Mouse (Mus musculus): Measurements from ENCODE around the gene N4bp3.
"Not testable (repeated sequence)": the region's sequence is repeated elsewhere in the genome, so short reads cannot be mapped to it uniquely, and the experiment has no call there.

N4bp3 gene

DNA sequence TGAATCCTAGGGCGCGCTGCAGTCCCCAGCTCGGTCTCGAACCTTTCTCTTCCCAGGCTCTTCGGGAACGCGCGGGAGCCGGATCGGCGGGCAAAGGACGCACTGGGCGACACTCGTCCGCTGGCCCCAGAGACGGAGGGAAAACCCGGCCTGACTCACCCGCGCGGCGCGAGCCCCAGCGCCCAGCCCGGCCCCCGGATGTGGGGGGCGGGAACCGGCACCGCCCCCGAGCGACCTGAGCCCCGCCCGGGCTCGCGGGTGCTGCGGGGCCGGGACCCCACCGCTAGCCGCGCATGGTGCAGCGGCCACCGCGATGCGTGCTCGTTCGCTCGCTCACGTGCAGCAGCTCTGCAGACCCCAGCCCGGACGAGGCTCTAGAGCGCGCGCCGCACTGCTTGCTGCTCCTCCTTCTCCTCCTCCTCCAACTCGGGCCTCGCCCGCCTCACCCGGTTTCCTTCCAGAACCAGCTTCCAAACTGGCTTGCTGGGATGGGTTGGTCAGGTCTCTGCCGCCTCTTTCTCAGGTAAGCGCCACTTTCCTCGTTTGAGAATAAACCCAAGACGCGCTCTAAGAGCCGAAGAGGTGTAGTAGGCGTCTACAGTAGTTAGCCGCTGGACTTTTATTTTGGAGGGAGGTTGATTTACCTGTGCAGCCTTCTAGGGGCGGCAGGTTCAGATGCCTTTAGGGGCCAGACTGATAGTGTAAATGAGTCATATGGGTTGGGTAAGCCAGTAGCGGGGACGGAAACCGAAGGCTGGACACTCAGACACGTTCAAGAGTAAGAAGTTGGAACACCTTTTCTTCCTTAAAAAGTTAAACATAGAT, at the start of gene N4bp3, which contains the start of gene D930048N14Rik:
N4bp3 (minus strand) TSS at position 152 of the 825 bp plus-strand sequence.
D930048N14Rik (plus strand) TSS at position 264 of the 825 bp plus-strand sequence.
- DNase-seq (ENCODE audit: low read depth, low spot score) = no peak

DNA sequence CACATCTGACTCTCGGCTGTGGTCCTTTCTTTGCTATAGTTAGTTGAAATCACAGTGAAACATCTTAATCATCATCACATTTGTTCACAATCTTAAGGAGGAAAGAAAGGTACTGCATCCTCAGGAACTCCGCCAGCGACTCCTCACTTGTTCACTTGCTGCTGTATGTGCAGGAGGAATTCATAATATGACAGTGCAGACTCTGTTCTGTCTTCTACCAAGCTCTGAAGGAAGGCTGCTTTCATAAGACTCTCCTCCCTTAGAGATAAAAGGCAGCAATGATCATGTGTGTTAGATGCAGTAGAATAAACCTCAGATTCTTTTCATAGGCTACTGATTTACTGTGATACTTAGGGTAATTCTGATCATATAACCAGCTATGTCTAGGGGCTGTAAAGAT, 44.3 kb upstream of the N4bp3 start:
- no peak for DNase-seq (ENCODE audit: low read depth, low spot score)

DNA sequence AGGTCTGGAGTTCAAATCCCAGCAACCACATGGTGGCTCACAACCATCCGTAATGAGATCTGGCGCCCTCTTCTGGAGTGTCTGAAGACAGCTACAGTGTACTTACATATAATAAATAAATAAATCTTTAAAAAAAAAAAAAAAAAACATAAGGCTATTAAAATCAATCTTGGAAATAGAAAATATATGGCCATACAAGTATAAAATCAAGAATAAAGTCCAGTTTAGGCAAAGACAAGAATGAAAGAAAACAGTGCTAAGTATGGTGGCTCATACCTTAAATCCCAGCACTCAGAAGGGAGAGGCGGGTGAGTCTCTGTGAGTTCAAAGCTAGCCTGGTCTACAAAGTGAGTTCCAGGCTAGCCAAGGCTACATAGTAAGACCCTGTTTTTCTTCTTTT, 40.0 kb upstream of the N4bp3 start:
- not testable (repeated sequence) for DNase-seq (ENCODE audit: low read depth, low spot score)

DNA sequence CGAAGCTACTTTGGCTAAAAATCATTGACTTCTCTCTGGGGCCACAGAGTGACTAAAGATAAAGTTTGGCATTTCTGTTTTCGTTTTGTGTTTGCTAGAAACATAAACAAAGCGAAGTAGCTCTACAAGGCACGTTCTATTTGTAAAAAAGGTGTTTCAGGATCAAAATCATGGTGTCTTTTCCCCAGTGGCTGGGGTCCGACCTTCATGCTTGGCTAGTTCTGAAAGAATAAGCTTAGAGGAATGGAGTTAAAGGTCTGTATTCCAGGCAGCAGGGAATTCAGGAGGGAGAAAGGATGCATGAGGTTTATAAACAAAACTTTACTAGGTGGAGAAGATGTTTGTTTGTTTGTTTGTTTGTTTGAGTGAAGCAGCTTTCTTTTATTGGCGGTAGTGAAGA, 38.7 kb upstream of the N4bp3 start:
- DNase-seq (ENCODE audit: low read depth, low spot score) = no peak

DNA sequence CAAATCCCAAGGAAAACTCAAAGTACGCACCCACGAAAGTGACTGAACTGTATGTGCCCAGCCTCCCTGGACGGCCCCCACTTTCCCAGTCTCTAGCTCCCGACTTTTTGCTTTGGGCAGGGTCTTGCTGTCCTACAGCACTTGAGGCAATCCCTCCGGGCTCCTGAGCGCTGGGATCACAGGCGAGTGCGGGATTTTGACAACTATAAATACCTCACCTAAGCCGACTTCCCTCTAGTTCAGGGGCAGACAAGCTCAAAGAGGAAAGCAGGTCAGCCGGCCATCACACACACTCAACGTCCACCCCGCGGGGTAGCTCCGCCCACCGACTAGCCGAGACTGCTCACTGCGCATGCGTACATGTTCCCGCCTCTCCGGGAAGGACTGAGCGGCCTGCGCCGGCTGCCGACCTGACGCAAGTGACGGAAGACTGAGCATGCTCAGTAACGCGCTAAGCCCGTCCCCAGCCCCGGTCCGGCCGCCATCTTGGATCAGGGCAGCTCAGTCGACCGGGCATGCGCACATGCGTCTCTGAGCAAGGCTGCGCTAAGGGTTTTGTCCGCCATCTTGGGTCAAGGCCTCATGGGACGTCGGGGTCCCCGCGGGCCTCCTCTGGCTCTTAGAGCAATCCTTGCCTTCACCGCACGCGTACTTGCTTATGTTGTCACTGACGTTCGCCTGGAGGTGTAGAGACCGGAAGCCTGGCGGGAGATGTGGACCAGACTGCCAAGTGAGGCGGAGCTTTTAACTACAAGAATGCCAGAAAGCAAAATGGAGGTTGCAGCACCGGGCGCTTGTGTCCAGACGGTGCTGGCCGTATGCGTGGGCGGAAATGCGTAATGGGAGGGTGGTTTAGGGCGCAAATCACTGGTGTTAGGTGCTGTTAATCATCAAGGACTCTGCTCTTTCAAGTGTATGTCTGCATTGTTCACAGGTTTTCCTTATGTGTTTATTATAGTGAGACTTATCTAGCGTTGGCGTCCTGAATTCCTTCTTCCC, 38.0 kb upstream of the N4bp3 start, which contains the start of gene 0610009B22Rik:
0610009B22Rik (minus strand) TSS at position 545 of the 999 bp plus-strand sequence.
- peak; percentile 100 for DNase-seq (ENCODE audit: low read depth, low spot score)

DNA sequence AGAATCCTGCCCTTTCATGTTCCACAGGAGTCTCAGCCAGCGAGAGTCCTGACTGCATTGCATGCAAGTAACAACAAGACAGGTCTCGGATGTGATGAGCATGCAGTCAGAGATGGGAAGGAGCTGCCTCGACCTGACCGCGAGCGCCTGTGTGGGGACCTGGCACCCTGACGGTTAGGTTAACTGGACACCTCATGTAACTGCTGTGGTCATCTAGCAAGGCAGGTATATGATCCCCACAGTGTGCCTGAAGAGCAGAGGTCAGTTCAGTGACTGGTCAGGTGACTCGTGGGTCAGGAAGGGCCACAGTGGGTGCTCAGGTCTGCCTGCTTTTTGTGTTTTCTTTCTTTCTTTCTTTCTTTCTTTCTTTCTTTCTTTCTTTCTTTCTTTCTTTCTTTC, 31.3 kb upstream of the N4bp3 start:
- DNase-seq (ENCODE audit: low read depth, low spot score) = no peak

DNA sequence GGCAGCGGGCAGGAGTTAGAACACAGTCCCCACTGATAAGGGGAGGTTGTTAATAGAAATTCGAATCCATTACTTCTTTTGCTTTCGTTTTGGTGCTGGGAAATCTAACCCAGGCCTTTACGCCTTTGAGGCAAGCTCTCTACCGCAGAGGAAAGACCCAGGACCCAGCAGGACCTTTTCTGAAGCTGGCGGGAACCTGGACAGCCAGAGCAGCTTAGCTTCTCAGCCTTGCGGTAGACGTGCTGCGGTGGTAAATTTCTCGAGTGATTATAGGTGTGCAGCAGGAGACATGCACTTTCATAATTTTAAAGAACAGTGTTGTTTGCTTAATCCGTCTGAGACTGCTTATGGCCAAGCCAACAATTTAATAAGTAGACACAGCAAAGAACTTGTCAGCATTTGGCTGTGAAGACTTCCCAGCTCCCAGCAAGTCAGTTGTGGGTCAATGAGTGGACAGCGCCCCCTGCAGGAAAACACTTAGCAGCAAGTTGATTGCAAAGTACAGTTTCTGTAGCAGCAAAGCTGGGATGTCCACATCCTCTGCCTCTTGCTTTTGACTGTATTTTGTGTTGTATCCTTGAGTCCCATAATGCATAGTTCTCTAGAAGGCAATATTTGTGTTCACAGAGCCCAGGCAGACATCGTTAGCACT, 30.8 kb upstream of the N4bp3 start:
- peak; percentile 80 for DNase-seq (ENCODE audit: low read depth, low spot score)

DNA sequence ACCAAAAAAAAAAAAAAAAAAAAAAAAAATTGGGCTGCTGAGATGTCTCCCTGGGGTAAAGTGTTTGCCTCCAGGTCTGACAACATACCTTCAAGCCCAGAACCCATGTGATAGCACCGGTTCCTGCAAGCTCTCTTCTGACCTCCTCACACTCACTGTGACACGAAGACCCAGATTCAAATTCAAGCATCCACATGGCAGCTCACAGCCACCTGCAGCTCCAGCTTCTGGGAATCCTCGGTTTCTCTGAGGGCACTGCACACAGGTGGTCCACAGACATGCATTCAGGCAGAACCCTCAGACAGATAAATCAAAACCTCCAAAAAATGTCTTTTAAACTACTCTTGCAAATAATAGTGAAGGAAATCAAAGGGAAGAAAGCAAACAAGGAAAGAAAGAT, 28.8 kb upstream of the N4bp3 start:
- DNase-seq (ENCODE audit: low read depth, low spot score) = no peak

DNA sequence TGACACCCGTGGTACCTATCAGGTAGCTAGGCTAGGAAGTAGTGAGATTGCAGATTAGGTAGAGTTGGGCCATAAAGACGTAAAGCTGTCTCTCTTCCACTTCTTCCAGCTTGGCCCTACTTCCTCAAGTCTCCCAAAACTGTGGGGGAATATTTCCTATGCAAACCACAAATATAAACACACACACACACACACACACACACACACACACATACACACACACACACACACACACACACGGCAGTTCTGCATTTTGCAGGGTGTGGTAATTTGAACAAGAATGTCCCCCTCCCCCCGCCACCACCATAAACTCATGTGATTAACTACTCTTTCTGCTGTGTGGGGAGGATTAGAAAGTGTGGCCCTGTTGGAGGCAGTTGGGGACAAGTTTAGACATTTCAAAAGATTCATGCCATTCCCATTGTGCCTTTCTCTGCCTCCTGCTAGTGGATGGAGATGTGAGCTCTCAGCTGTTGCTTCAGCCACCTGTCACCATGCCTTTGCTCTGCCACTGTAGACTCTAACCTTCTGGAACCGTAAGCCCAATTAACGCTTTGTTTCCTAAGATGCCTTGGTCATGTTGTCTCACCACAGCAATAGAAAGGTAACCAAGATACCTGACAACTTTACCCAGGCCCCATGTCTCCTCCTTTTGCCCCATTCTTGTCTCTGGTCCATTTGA, 27.2 kb upstream of the N4bp3 start:
- DNase-seq (ENCODE audit: low read depth, low spot score) = no peak

DNA sequence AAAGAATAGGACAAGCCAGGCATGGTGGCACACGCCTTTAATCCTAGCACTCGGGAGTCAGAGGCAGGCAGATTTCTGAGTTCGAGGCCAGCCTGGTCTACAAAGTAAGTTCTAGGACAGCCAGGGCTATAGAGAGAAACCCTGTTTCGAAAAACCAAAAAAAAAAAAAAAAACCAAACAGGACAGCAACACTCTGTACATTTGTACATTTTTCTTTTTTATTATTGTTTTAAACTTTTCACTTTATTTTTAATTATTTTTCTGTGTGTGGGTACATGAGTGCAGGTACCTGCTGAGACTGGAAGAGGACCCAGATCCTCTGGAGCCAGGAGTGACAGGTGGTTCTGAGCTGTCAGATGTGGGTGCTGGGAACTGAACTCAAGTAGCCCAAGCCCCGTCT, 24.7 kb upstream of the N4bp3 start:
- no peak for DNase-seq (ENCODE audit: low read depth, low spot score)

DNA sequence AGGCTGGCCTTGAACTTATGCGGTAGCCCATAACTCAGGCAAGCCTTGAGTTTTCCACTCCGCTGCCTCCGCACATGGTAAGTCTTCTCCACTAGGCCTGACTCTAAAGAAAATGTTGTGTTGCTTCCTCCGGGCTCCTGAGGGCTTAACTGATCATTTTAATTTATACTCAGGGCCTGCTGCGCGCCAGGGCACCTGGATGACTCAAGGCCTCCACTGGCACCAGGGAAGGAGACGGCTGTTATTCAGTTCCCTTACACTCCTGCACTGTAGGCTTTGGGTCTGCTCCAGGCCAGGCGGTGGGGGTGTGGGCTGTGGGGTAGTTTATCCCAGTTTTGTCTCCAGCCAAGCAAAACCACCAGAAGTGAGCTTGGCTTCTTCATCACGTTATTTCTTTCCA, 22.6 kb upstream of the N4bp3 start:
- DNase-seq (ENCODE audit: low read depth, low spot score) = no peak

DNA sequence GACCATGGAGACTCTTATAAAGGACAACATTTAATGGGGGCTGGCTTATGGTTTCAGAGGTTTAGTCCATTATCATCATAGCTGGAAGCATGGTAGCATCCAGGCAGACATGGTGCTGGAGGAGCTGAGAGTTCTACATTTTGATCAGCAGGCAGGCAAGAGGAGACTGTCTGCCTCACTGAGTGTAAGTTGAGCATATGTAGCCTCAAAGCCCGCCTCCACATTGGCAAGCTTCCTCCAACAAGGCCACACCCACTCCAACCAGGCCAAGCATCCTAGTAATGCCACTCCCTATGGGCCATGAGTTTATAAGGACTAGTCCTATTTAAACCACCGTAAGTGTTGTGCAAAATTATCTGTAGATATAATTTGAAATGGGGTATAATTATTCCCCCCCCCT, 20.7 kb upstream of the N4bp3 start:
- no peak for DNase-seq (ENCODE audit: low read depth, low spot score)

DNA sequence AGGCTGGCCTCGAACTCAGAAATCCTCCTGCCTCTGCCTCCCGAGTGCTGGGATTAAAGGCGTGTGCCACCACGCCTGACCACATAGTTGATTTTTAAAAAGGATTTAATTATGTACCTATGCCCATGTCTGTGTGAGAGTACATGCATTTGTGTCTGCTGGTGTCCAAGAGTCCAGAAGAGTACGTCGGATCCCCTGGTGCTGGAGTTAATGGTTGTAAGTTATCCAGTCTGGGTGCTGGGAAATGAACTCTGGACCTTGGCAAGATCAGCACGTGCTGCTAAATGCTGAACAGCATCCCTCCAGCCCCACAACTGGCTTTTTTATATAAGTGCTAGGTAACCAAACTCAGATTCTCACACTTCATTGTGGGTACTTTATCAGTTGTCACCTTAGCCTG, 20.2 kb upstream of the N4bp3 start:
- DNase-seq (ENCODE audit: low read depth, low spot score) = no peak

DNA sequence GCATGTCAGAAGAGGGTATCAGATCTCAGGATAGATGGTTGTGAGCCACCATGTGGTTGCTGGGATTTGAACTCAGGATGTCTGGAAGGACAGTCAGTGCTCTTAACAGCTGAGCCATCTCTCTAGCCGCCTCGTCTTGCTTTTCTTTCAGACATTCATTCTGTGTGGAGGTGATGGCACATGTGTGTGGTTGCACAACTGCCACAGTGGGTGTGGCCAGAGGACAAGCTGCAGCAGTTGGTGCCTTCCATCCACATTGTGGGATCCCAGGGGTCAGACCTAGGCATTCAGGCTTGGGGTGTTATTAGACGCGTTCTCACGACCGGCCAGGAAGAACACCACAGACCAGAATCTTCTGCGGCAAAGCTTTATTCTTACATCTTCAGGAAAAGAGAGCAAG, 14.1 kb upstream of the N4bp3 start:
- not testable (repeated sequence) for DNase-seq (ENCODE audit: low read depth, low spot score)

DNA sequence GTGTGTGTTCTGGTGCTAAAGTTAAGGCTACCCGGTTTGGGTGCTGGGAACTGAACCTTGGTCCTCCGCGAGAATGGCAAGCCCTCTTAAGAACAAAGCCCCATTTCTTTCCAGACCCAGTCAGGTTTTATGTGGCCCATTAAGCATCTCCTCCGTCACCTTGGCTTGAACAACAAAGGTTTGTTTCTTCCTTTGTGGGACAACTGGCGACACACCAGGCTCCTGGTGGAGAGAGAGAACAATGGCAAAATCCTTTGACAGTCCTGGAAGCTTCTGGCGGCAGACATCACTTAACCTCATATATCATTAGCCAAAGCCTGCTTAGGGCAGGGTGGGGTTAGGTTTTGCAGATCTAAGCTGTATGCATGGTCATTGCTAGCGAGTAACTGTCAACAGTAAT, 12.0 kb upstream of the N4bp3 start:
- DNase-seq (ENCODE audit: low read depth, low spot score) = no peak

DNA sequence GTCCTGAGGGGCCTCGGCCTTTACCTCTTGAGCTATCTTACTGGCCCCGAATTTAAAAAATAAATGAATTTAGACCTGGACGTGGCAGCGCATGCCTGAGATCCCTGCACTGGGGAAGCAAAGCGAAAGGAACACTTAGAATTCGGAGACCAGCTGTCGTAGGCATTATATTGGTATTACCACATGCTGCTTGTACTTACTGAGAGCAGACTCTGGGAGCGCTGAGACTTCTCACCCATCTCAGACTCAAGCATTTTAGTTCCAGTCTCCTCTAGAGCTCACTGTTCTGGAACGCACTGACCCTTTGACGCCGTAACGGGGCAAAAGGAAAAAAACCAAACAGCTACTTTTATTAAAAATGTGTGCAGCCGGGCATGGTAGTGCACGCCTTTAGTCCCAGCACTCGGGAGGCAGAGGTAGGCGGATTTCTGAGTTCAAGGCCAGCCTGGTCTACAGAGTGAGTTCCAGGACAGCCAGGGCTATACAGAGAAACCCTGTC, 11.3 kb upstream of the N4bp3 start:
- no peak for DNase-seq (ENCODE audit: low read depth, low spot score)

DNA sequence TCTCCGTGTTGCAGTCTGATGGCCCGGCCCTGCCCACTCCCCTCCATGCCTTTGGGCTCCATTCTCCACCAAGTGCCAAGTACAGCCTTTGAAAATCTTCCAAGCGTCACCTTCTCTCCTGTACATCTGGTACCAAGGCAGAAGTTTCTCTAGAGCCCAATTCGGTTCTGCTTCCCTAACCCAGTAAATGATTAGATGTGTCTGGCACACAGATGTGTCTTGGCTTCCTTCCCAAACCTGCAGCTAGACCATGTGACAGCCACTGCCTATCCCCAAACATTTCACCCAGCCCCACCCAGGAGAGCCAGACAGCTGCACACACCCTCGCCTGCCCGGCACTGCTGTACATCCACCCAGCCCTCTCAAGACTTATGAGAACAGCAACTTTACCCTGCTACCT, 8.1 kb upstream of the N4bp3 start:
- DNase-seq (ENCODE audit: low read depth, low spot score) = no peak

DNA sequence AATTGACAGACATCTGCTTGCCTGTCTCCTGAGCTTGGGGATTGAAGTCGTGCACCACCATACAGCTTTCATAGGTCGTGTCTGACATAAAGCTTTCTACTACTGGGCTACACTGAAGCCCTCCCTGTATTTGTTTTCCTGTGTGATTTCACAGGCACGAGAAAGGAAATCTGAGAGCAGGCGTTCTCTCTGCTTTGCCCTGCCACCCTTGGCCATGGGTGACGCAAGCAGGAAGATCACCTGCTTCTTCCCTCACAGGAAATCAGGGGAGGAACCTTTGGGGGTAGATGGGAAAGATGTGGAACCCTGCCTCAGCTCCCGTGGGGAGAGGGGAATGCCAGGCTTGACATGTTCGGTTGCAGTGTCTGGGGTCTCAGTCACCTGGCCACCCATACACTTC, 7.6 kb upstream of the N4bp3 start:
- no peak for DNase-seq (ENCODE audit: low read depth, low spot score)

DNA sequence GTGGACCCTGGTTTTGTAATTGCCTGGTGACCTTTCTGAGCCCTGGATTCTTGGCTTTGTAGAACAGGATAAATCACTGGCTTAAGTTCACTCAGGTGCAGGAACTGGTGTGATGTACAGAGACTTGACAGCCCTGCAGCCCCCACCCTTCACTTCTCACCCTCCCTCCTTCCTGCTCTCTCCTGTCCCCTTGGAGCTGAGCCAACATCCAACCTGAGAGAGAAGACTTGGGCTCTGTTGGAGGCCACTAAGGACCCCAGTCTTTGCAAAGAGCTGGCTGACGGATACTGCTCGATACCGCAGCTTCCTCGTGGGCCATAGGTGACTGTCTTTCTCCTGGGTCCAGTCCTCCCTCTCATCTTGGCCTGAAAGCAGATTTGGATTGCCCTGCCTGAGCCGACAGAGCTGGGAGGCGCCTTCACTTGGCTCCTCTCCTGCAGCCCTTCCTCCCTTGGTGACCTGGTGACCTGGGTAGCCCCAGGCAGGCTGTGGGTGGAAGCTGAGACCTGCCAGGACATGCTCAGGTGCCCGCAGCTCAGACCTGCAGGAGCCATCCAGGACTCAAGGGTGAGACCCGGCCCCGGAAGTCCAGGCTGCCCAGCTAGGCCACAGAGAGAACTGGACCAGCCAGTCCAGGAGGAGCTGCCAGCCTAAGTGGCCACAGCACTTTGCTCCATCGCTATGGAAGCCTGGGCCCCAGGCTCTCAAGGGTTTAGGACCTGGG, 6.3 kb upstream of the N4bp3 start:
- DNase-seq (ENCODE audit: low read depth, low spot score) = no peak

DNA sequence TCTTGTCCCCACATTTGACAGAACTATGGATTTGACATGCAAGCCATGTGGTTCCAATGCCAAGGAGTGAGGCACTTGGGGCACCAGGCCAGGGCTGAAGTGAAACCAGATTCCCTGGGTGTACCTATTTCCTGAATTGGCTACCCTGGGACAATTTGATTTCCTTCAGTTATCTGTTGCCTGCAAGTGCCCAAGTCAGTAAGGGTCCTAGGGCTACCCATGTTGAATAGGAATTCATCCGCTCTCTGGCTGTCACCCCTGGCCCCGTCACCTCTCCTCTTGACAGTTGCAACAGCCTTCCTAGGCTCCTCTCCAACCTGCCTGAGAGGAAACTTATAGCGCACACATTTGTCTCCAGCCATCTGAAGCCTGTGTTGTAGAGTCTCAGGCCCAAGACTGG, 4.2 kb upstream of the N4bp3 start:
- DNase-seq (ENCODE audit: low read depth, low spot score) = no peak

Data from retina, postnatal 7 days (tissue).